Mouse (Mus musculus) kidney, adult 2 months (tissue): Measurements from ENCODE around the gene Gm42372. TPM values are rescaled to one million over a fixed set of nuclear protein-coding genes. Genes with fewer than 3 reads are reported as not detected.
A peak's percentile ranks its signal among the peaks of the same experiment; 100 is the strongest.

Source experiments
- DNase-seq: peaks from one replicate; pipeline ENCODE4 v3.0.0; 2021
- H3K27ac ChIP-seq: fragments of 200-500 bp; 2 replicates; pipeline ENCODE4 v1.5.1; 2012; ENCODE audit warnings: low read depth, low read length, control low read depth, inconsistent platforms; ENCODE audit not compliant: insufficient read depth
- H3K27me3 ChIP-seq: fragments of 200-500 bp; replicated peaks from 2 replicates; pipeline ENCODE4 v1.6.1; 2012; ENCODE audit warnings: mild to moderate bottlenecking, moderate library complexity, low read length, inconsistent platforms; ENCODE audit not compliant: control insufficient read depth, insufficient read depth
- H3K36me3 ChIP-seq: fragments of 200-500 bp; 2 replicates; pipeline ENCODE4 v1.6.1; 2012; ENCODE audit warnings: mild to moderate bottlenecking, moderate library complexity, low read length, inconsistent platforms; ENCODE audit not compliant: control insufficient read depth, insufficient read depth
- H3K4me1 ChIP-seq: fragments of 200-500 bp; 2 replicates; pipeline ENCODE4 v1.6.1; 2011; ENCODE audit warnings: low read length; ENCODE audit not compliant: control insufficient read depth, insufficient read depth
- H3K4me3 ChIP-seq: fragments of 200-500 bp; 2 replicates; pipeline ENCODE4 v1.5.1; 2011; ENCODE audit warnings: mild to moderate bottlenecking, low read depth, low read length, control low read depth; ENCODE audit not compliant: insufficient read depth
- CTCF ChIP-seq: fragments of 200-500 bp; conservative IDR thresholded peaks from 2 replicates; pipeline ENCODE4 v1.5.1; 2011; ENCODE audit warnings: low read depth, mild to moderate bottlenecking, control low read depth, low read length, moderate library complexity, mixed read lengths; ENCODE audit not compliant: insufficient read depth, insufficient read length
- POLR2A ChIP-seq: fragments of 200-500 bp; IDR thresholded peaks from one replicate; pipeline ENCODE4 v1.6.1; 2011; ENCODE audit warnings: low read depth, low read length, control low read depth
- WGBS: fragments of 180-500 bp; shearing (Covaris S2); methylation state at CpG from one replicate; pipeline ENCODE4 v1.1.7; 2018; 5-methylcytosine and 5-hydroxymethylcytosine counted together
- polyA plus RNA-seq: library from polyadenylated mRNA; depleted of rRNA; stranded (reverse); fragments of >200 nt; gene quantifications from 2 replicates; pipeline ENCODE4 v1.2.3, GENCODE M21; 2012; rRNA removed

The Gm42372 gene
- 0.08 TPM in 1 of 2 replicates, not detected in the other for polyA plus RNA-seq

DNA sequence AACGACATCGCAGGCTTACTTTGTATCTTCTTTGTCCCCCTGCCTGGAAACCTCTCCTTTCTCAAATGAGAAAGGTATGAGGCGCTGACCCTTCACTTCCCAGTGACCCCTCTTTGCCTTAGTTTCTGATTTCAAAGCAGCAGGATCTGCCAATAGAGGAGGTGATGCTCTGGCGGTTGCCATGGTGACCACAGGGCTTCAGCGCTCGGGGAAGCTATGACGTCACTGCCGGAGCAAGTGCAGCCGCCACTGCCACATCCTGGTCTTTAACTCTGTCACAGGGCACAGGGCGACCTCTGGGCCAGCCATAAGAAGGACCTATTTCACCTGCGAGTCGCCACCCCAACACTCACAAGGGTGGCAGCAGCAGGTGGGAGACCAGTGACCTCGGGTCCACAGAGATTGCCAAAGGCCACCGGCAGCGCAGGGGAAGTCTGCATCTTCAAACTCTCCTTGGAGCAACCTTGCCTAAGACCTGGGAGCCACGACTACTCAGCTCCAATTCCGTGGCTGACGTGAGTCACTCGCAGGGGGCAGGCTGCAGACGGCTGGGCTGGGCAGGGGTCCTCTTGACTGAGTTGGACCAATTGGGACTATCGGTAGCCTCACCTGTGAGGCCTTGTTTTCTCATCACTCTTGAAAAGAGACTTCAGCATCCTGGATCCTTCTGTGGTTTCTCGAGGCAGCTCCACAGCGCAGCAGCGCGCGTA lies at the start of gene Gm42372:
Gene Gm42372 (plus strand): TSS at position 228 of the 710 bp plus-strand sequence.
- TF ChIP-seq POLR2A, result no peak
- TF ChIP-seq CTCF, result no peak
- Histone ChIP-seq H3K36me3 (no peaks in the 10 kb centered on the region), H3K27ac (no peak within 1 kb of the TSS), H3K27me3 (no peaks in the 10 kb centered on the region), H3K4me3 (no peak within 1 kb of the TSS), H3K4me1 (no peaks in the 10 kb centered on the region)
- 33% methylated on average over 26 of the region's 26 CpGs for WGBS
- DNase-seq, result peak; percentile 17

DNA sequence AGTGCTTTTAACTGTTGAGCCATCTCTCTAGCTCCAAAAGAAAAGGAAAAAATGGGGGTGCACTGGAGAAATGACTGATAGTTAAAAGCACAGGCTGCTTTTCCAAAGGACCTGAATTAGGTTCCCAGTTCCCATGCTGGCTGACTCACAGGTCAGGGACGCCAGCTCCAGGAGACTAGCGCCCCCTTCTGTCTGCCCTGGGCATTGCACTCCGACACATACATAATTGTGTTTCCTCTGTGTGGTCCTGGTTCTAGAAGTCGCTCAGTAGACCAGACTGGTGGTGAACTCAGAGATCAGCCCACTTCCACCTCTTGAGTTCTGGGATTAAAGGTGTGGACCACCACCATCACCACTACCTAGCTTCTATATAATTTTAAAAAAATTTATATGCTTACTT lies 45.6 kb upstream of the Gm42372 start:
- no peaks in the 10 kb centered on the region for H3K27me3 ChIP-seq
- H3K36me3 ChIP-seq, result no peaks in the 10 kb centered on the region
- H3K4me1 ChIP-seq, result 0 out of 2 replicates have a peak, but pooled peaks cover 4% of the 10 kb centered on the region
- H3K27ac ChIP-seq, result no peak overlapping the region
- no peak for TF ChIP-seq POLR2A
- TF ChIP-seq CTCF, result peak; percentile 27; the same call in 1 of the 2 replicates
- no peak overlapping the region for H3K4me3 ChIP-seq
- WGBS, result 54% methylated on average over 4 of the region's 4 CpGs
- DNase-seq, result no peak

- Histone ChIP-seq H3K27me3 (no peaks in the 10 kb centered on the region), H3K4me3 (no peak overlapping the region), H3K36me3 (no peaks in the 10 kb centered on the region), H3K27ac (no peak overlapping the region), H3K4me1 (0 out of 2 replicates have a peak, but pooled peaks cover 4% of the 10 kb centered on the region)
- WGBS, result 71% methylated on average over 17 of the region's 17 CpGs
- DNase-seq, result no peak
- TF ChIP-seq CTCF (no peak), POLR2A (no peak)
These were observed 44.6 kb upstream of the Gm42372 start for GRCm38 (mm10) chr7:16938117-16938791.

DNA sequence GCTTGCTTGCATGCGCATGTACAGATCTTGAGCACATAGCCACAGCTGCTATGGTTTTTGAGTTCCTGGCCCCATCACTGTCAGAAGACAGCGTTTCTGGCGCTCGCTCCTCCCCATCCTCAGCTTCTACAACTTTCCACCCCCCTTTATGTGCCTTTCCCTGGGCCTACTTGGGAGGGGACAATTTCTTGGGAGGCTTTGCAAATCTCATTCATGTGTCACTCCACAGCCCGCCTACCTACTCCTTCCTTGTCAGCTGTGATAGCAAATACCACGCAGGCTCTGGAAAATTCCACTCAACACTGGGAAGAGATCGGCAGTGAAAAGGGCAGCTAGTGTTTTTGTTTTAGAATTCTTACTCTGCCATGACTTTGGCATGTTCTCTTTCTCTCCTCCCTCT lies 42.6 kb upstream of the Gm42372 start:
- Histone ChIP-seq H3K36me3 (no peaks in the 10 kb centered on the region), H3K27ac (peak overlapping the region; percentile 58; the same call in 1 of the 2 replicates), H3K4me3 (no peak overlapping the region), H3K27me3 (no peaks in the 10 kb centered on the region), H3K4me1 (0 out of 2 replicates have a peak, but pooled peaks cover 4% of the 10 kb centered on the region)
- DNase-seq, result peak; percentile 71
- WGBS, result 39% methylated on average over 7 of the region's 7 CpGs
- no peak for TF ChIP-seq CTCF

GRCm38 (mm10) chr7:16942861-16943260 lies 40.0 kb upstream of the Gm42372 start:
- no peak overlapping the region for H3K4me3 ChIP-seq
- 0 out of 2 replicates have a peak, but pooled peaks cover 4% of the 10 kb centered on the region for H3K4me1 ChIP-seq
- whole genome bisulfite sequencing, result 50% methylated on average over 4 of the region's 4 CpGs
- H3K36me3 ChIP-seq, result no peaks in the 10 kb centered on the region
- no peaks in the 10 kb centered on the region for H3K27me3 ChIP-seq
- DNase-seq, result no peak
- no peak for TF ChIP-seq CTCF
- TF ChIP-seq POLR2A, result no peak
- H3K27ac ChIP-seq, result no peak overlapping the region

GRCm38 (mm10) chr7:16944061-16944807 lies 38.7 kb upstream of the Gm42372 start, which contains the start of gene Pnmal2:
TSS of gene Pnmal2 (plus strand) at chr7:16944682.
- Histone ChIP-seq H3K4me3 (peak within 1 kb of the TSS; percentile 78), H3K4me1 (0 out of 2 replicates have a peak, but pooled peaks cover 4% of the 10 kb centered on the region), H3K27me3 (no peaks in the 10 kb centered on the region), H3K27ac (no peak within 1 kb of the TSS), H3K36me3 (no peaks in the 10 kb centered on the region)
- TF ChIP-seq POLR2A (peak; percentile 43), CTCF (no peak)
- WGBS, result 18% methylated on average over 36 of the region's 36 CpGs
- peak; percentile 81 for DNase-seq
